Comparison of ENCODE assay signal across 7 mouse cellular contexts in the genomic region with DNA sequence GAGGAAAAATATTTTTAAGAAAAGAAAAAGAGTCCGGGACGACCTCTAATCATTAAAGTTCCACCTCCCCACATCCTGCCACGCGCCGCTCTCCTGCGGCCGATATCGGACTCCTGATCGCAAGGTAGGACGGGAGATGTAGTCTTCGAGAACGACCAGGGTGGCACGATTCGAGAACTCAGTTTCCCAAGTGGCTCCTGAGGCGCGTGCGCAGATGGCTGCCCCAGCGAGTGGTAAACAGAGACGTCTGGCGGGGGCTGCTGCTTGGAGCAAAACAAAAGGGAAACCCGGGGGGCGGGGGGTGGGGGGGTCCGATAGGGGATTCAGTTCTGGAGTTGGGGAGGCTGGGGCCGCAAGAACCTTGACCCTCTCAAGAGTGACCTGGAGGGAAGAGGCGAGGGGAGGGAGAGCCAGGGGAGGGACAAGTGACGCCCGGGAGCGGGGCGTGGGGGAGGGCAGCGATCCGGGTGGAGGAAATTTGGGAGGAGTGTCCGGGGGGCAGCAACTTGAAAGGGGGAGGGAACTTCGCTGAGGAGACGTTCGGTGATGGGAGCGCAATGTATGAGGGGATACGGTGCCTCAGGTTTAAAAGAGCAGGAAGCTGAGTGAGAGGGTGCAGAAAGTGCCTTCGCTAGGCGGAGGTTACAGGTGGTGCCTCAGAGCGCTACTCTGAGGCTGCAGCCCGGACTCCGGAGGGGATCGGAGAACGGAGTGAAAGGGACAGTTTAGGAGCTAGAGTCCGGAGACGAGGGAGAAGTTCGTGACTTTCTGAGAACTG. TPM values are rescaled to one million over a fixed set of nuclear protein-coding genes. Genes with fewer than 3 reads are reported as not detected.
A peak's percentile ranks its signal among the peaks of the same experiment; 100 is the strongest.
DNase-seq lines count a peak whose midpoint lies in the region; ATAC-seq lines count a peak whose summit lies in the region.

TSS of gene Foxo4 (plus strand) at position 577 of the 778 bp plus-strand sequence.

- H3K9me3 ChIP-seq in intestine, embryonic 15.5 days, result no peaks in the 10 kb centered on the region
- no peaks in the 10 kb centered on the region for H3K9me3 ChIP-seq in midbrain, embryonic 10.5 days (replicated peaks)

- 0 out of 2 replicates have a peak, but pooled peaks cover 4% of the 10 kb centered on the region for H3K4me1 ChIP-seq in intestine, embryonic 15.5 days (replicated peaks)
- peaks cover 11% of the 10 kb centered on the region for H3K4me1 ChIP-seq in midbrain, embryonic 10.5 days

- 26% methylated on average over 47 of the region's 47 CpGs for WGBS in intestine, embryonic 15.5 days
- WGBS in midbrain, embryonic 10.5 days, result 24% methylated on average over 46 of the region's 47 CpGs

- ATAC-seq in intestine, embryonic 15.5 days, result peak; percentile 95

- peak within 1 kb of the TSS; percentile 49 for H3K4me3 ChIP-seq in intestine, embryonic 15.5 days (replicated peaks)
- peak within 1 kb of the TSS; percentile 64 for H3K4me3 ChIP-seq in midbrain, embryonic 10.5 days

- H3K27me3 ChIP-seq in intestine, embryonic 15.5 days (replicated peaks), result no peaks in the 10 kb centered on the region; the same call in 1 of the 2 replicates
- H3K27me3 ChIP-seq in midbrain, embryonic 10.5 days (ENCODE audit: low read depth, poor library complexity, severe bottlenecking), result peaks cover 32% of the 10 kb centered on the region

- H3K27ac ChIP-seq in intestine, embryonic 15.5 days, result peak within 1 kb of the TSS; percentile 58; the same call in 1 of the 2 replicates
- H3K27ac ChIP-seq in midbrain, embryonic 10.5 days (replicated peaks), result peak within 1 kb of the TSS; percentile 82

- intact Hi-C loops in gastrocnemius, postnatal 36 days (cut with DNase I), result no loop called here
- intact Hi-C loops in left cerebral cortex, postnatal 25 days (cut with DNase I), result loop anchor here (1.0 to 2.0 kb wide), 3 partner anchors 21 to 79 kb away; partner anchors contain the start of genes Med12 and Snx12

- peak within 1 kb of the TSS; percentile 50 for H3K9ac ChIP-seq in intestine, embryonic 15.5 days

- H3K4me2 ChIP-seq in intestine, embryonic 15.5 days (replicated peaks), result peak within 1 kb of the TSS; percentile 72

- H3K36me3 ChIP-seq in intestine, embryonic 15.5 days, result no peaks in the 10 kb centered on the region
- H3K36me3 ChIP-seq in midbrain, embryonic 10.5 days, result peaks cover 9% of the 10 kb centered on the region

- DNase-seq in adrenal gland, adult 2 months, result peak; percentile 91
- peak; percentile 84 for DNase-seq in embryo, embryonic 11.5 days (ENCODE audit: low read depth, low spot score)
- peak; percentile 73 to 85 for DNase-seq in gastrocnemius, postnatal 36 days
- peak; percentile 84 to 90 for DNase-seq in left cerebral cortex, postnatal 25 days (ENCODE audit: low spot score in 2 of 2)
- peak; percentile 82 for DNase-seq in midbrain, embryonic 10.5 days (ENCODE audit: low spot score)
- DNase-seq in skeletal muscle tissue, adult 2 months (ENCODE audit: low read depth, low spot score), result peak; percentile 87

RNA-seq across cellular contexts. Expression of gene Foxo4, which starts in this region (rescaled TPM):
- total RNA-seq in adrenal gland, adult 2 months (2021), result 10 to 100 TPM; 25.6 to 32.9 TPM
- 39.0 and 42.5 TPM in 2 replicates for polyA plus RNA-seq in adrenal gland, adult 2 months (2012; rRNA removed)
- total RNA-seq in gastrocnemius, postnatal 36 days (2021), result 100 to 1,000 TPM in 1 of 2 experiments, 10 to 100 TPM in 1; 95.6 to 116 TPM
- polyA plus RNA-seq in intestine, embryonic 15.5 days (2015; fragmentation: Nextera tagmentation; extraction: Ambion mirVana), result 1.6 and 1.9 TPM in 2 replicates
- total RNA-seq in left cerebral cortex, postnatal 25 days (2021), result 10 to 100 TPM; 15.4 to 18.1 TPM
- 1.1 and 1.7 TPM in 2 replicates for polyA plus RNA-seq in midbrain, embryonic 10.5 days (2016; fragmentation: Nextera tagmentation; extraction: Ambion mirVana)

Comparison
In these comparisons a context has a peak if more than half of its experiments do, and no peak if none do; other contexts are left out.
1. Peak in every context shown above with its lines: DNase-seq, ATAC-seq, H3K4me3 ChIP-seq and H3K27ac ChIP-seq.
2. RNA of gene Foxo4 (polyA plus RNA-seq): 39.0 to 42.5 TPM in adrenal gland, adult 2 months; 1.6 to 1.9 TPM in intestine, embryonic 15.5 days and 1.1 to 1.7 TPM in midbrain, embryonic 10.5 days; every median in the first group is over 10 times any median in the second.